Mouse (Mus musculus): ENCODE results near the gene Cat. TPM values are rescaled to one million over a fixed set of nuclear protein-coding genes. Genes with fewer than 3 reads are reported as not detected.

Gene Cat
- polyA plus RNA-seq (2012; rRNA removed; ENCODE audit: low replicate concordance): 95.1 and 98.9 TPM in 2 replicates

GRCm38 (mm10) chr2:103484617-103485401, at the start of gene Cat:
Gene Cat (minus strand): TSS chr2:103485160.

GRCm38 (mm10) chr2:103411348-103411747, 73.6 kb downstream of the Cat start, which contains the start of gene Elf5:
Gene Elf5 (plus strand): TSS chr2:103411688.

Other genes with a start within 250 kb of the Cat start
- 17.8 and 83.9 TPM in 2 replicates for gene Ehf, start 181.9 kb downstream of the Cat start, polyA plus RNA-seq (2012; rRNA removed; ENCODE audit: low replicate concordance)
- 0.39 TPM in 1 of 2 replicates, not detected in the other for gene Elf5, start 73.5 kb downstream of the Cat start, polyA plus RNA-seq (2012; rRNA removed; ENCODE audit: low replicate concordance)
- gene Abtb2, start 81.2 kb upstream of the Cat start, polyA plus RNA-seq (2012; rRNA removed; ENCODE audit: low replicate concordance): 1.8 and 4.0 TPM in 2 replicates

Data from duodenum, adult 2 months (tissue).